16 mouse cellular contexts compared by ENCODE assay signal in genomic region chr7:123188462-123188861, GRCm38 (mm10). TPM values are rescaled to one million over a fixed set of nuclear protein-coding genes. Genes with fewer than 3 reads are reported as not detected.
"Had no signal": no experiment of that assay in that cellular context is flagged by ENCODE, and none has a peak within 500 bp of the region (broad histone marks: within the 10 kb centered on the region; RNA-seq: fewer than 3 reads in every experiment).

No protein-coding gene starts in this region.

- H3K27me3 ChIP-seq: limb, embryonic 15.5 days; liver, embryonic 13.5 days; lung, embryonic 15.5 days; megakaryocyte, embryonic 14.5 days; midbrain, embryonic 12.5 days; neural tube, embryonic 13.5 days had no signal

- H3K9ac ChIP-seq: limb, embryonic 15.5 days; liver, embryonic 13.5 days; liver, postnatal 0 days; lung, embryonic 15.5 days; midbrain, embryonic 12.5 days; neural tube, embryonic 13.5 days had no signal

- H3K4me1 ChIP-seq: limb, embryonic 15.5 days; liver, embryonic 13.5 days; lung, embryonic 15.5 days; midbrain, embryonic 12.5 days; neural tube, embryonic 13.5 days had no signal

- H3K4me3 ChIP-seq: limb, embryonic 15.5 days; liver, embryonic 13.5 days; lung, embryonic 15.5 days; megakaryocyte, embryonic 14.5 days; midbrain, embryonic 12.5 days; neural tube, embryonic 13.5 days had no signal

- H3K27ac ChIP-seq: limb, embryonic 15.5 days; liver, embryonic 13.5 days; lung, embryonic 15.5 days; macrophage; midbrain, embryonic 12.5 days; neural tube, embryonic 13.5 days had no signal

- H3K4me2 ChIP-seq: limb, embryonic 15.5 days; liver, embryonic 13.5 days; lung, embryonic 15.5 days; midbrain, embryonic 12.5 days; neural tube, embryonic 13.5 days had no signal

- DNase-seq: kidney, adult 8-10 months; kidney, postnatal 25 days; layer of hippocampus, postnatal 36 days; liver, embryonic 13.5 days; liver, postnatal 0 days; lung, postnatal 14 days; right cerebral cortex, postnatal 14 days; thymus, postnatal 4 days had no signal

- H3K9me3 ChIP-seq: limb, embryonic 15.5 days; liver, embryonic 13.5 days; lung, embryonic 15.5 days; megakaryocyte, embryonic 14.5 days; midbrain, embryonic 12.5 days; neural tube, embryonic 13.5 days had no signal

- ATAC-seq: liver, postnatal 0 days; midbrain, embryonic 16.5 days had no signal

RNA-seq across cellular contexts. Expression of gene Slc5a11, which starts 26.1 kb away (rescaled TPM):
- polyA plus RNA-seq: limb, embryonic 11.5 days; limb, embryonic 15.5 days; neural tube, embryonic 13.5 days had no signal
